Mouse (Mus musculus) CD4-positive, CD25-positive, alpha-beta regulatory T cell, adult 4 months (primary cell): Measurements from ENCODE around the gene Myh8. TPM values are rescaled to one million over a fixed set of nuclear protein-coding genes. Genes with fewer than 3 reads are reported as not detected.

Experiments used
- polyA plus RNA-seq, 2 experiments: library from polyadenylated mRNA; unstranded; fragments of 100-300 nt; shearing (Covaris generic); gene quantifications; one replicate each; pipeline ENCODE4 v1.2.1; 2017

Myh8 gene
- polyA plus RNA-seq, 2 experiments from 2014 or later: not detected

Other genes with a start within 250 kb of the Myh8 start
- 10 to 100 TPM; 58.5 to 63.8 TPM for gene Adprm, start 224.5 kb upstream of the Myh8 start, polyA plus RNA-seq
- 1 to 10 TPM; 6.6 to 9.4 TPM for gene Sco1, start 224.5 kb upstream of the Myh8 start, polyA plus RNA-seq
- under 1 TPM; 0.12 to 0.23 TPM for gene Myh3, start 198.8 kb upstream of the Myh8 start, polyA plus RNA-seq
- not detected for gene Myh2, start 106.1 kb upstream of the Myh8 start, polyA plus RNA-seq
- gene Myh1, start 77.1 kb upstream of the Myh8 start, polyA plus RNA-seq: not detected
- gene Myh4, start 39.1 kb upstream of the Myh8 start, polyA plus RNA-seq: not detected
- gene Myh13, start 44.5 kb downstream of the Myh8 start, polyA plus RNA-seq: not detected
- under 1 TPM; 0.12 to 0.85 TPM for gene Gas7, start 178.3 kb downstream of the Myh8 start, polyA plus RNA-seq